Mouse (Mus musculus): ENCODE measurements around the gene Slc38a1.
"Not testable (repeated sequence)": the region's sequence is repeated elsewhere in the genome, so short reads cannot be mapped to it uniquely, and the experiment has no call there.

Slc38a1 gene

DNA sequence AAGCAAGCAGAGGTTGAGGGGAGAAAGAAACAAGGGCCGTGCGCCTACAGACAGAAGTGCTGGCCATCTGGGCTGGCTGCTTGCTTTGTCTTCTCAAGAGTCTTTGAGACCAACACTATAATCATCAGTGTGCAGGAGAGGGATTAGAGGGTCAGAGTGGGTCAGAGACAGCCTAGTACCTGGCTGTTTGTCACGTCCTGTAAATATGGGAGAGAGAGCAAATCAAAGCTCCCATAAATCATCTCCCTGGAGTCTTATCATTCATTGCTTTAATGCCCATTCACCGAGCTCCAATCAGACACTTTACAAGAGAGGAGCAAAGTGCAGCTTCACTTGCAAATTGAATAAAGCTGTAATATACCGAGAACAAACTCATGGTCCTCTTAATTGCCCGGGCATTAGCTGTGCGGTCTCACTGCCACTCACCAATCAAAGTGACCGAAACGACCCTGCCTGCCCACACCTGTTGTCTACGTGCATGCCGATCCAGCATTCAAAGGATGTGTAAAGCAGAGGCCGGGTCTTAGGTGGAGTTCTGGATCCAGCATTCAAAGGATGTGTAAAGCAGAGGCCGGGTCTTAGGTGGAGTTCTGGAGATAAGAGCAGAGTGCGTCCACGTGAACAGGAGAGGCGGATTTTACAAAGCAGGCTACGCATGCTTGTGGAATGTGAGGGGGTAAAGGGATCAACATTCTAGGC is 15.0 kb upstream of the Slc38a1 start:
- no peak for DNase-seq

DNA sequence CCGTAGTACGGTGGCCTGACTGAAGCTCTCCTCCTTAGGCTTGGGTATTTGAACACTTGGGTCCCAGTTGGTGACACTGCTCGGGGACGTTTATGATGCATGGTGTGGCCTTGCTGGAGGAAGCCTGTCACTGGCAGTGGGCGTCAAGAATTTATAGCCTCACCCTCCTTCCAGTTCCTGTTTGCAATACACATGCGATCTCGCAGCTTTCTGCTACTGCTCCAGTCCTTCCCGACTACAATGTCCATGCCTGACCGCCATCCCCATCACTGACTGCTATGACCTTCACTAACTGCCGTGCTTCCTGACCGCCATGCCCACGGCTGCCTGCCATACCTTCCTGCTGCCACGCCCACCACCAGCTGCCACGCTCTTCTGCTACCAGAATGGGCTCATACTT is 12.8 kb upstream of the Slc38a1 start:
- DNase-seq: no peak

DNA sequence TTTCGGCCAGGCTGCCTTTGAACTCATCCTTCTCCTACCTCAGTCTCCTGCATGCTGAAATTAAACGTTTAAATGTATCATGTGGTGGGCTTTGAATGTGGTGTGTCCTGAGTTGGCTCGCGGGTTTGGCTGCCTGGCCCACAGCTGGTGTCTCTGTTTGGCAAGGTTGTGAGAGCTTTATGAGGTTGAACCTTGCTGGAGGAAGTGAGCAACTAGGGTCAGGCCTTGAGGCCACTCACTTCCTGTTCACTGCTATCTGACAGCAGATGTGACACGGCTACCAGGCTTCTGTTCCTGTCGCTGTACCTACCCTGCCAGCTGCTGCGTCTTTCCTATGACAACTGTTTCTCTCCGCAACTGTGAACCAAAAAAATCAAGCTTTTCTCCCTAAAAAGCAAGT is 12.0 kb upstream of the Slc38a1 start:
- no peak for DNase-seq

DNA sequence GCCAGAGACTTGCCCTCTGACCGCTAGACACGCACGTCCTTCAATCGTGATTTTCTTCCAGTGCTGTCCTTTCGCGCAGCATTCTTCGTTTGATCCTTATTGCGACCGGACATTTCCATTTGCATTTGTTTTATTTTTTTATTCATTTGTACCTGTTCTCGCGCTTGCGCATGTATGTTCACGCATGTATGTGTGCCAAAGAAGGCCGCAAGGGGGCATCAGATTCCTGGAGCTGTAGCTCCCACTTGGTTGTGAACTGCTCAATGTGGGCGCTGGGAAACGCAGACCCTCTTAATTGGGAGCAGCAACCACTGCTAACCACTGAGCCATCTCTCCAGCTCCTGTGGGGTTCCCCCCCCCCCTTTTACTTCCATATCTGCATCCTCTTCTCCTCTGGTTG is 10.3 kb upstream of the Slc38a1 start:
- no peak for DNase-seq

DNA sequence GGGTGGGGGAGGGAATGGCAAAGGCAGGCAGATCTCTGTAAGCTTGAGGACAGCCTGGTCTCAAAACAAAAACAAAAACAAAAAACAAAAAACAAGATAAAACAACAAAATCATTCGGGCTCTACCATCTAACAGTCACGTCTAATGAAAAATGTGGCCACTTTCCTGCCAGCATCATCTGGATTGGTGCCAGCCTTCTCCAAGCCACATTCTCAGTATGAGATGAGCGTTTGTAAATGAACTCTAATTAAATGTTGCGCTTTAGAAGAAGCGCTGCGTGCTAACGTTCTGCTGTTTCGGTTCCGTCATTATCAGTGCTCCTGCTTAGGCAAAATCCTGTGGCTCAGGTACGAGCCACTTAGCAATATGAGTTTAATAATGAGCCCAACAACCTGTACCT is 9.8 kb upstream of the Slc38a1 start:
- DNase-seq: no peak

DNA sequence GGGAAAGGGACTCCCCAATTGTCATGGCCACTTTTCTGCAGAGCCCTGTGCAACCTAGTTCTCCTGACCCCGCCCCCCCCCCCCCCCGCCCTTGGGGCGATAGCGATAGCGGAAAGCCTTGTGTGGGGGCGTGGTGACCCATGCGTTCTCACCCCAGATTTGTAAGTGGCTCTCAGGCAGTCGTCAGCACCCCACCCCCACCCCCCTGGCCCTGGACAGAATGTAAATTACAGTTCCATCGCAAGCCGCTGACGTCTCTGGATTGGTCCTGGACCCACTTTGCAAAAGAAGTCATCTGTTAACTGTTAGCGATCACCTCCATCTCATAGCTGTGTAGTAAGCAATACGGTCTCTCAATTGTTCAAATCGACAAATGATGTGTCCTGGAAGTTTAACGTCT is 4.7 kb upstream of the Slc38a1 start:
- DNase-seq: no peak

GRCm38 (mm10) chr15:96641821-96642435 is 785 bp downstream of the Slc38a1 start:
- DNase-seq: peak; percentile 36

DNA sequence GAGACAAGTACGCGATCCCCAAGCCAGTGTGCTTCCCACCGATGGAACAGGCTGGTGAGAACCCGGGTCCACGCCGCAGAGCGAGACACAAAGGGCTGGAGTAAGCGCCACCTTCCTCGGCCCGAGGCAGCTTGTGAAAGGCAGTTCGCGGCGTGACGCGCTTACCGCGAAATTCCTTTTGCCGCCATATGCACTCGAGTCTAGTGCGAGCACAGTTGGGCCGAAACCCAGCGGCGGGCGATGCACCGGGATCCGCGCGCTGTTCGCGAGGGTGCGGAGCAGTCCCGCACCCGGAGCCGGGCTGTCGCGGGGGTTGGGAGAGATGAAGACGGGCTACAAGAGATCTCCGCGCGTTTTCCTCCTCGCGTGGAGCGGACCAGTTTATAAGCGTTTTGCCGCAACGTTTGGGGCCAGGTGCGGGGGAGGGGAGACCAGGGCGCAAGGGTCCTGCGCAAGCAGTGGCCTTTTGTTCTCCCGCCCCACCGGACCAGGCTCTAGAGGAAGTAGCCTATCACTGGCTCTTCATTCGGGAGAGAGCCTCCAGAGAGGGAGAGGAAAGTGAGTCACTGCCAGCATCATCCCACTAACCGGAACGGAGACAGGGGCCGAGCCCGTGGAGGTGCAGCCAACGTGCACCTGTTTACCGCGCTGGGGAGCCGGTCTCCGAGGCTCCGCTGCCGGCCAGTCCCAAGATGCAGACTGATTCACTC is 1.4 kb downstream of the Slc38a1 start:
- peak; percentile 73 for DNase-seq

DNA sequence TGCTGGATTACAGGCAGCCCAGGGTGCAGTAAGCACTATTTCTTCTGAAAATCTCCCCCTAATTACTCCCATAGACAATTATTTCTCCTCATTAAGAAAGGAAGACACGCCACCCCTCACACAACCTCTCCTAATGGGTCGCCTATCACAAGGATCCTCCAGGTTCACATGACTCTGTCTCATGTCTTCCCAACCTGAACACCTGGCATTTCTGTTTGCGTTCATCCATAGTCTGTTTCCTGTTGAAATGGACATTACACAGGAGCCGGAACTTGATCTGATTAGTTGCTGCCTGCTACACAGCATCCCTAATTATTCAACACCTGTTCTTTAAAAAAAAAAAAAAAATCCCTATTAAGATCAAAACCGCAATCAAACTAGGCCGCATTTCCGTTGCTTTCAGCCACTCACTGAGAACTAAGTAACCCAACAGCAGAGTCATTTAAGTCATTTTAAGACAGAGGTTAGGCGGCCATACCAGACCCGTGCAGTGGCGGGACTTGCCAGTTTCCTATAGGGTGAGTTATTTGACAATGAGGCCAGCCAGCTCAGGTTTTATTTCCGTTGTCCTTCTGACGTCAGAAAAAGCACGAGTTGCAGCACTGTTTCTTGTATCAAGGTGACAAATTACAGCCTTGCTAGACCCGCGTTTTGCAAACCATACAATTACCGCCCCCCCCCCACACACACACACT is 2.3 kb downstream of the Slc38a1 start:
- DNase-seq: no peak

- no peak for DNase-seq
Observed at GRCm38 (mm10) chr15:96639630-96640029, 3.1 kb downstream of the Slc38a1 start.

- no peak for DNase-seq
Observed at GRCm38 (mm10) chr15:96638656-96639055, 4.1 kb downstream of the Slc38a1 start.

DNA sequence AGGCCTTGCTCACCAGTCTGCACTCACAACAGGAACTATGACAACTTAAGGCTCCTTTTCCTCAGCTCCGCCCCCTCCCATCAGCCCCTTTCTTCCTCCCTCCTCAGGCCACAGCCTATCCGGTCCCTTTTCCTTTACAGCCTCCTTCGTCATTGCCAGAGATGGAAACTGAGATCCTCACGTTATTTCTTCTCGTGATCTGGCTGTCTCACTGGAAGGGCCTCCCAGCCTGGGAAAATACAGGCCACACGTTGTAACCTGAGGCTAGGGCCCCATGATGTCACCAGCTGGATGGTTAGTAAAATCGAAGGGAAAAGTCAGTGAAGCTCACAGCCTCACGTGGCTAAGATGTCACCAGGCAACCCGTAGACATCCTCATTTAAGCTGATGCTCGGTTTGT is 4.5 kb downstream of the Slc38a1 start:
- DNase-seq: no peak

GRCm38 (mm10) chr15:96634670-96635405 is 7.9 kb downstream of the Slc38a1 start:
- DNase-seq: no peak

GRCm38 (mm10) chr15:96632201-96632600 is 10.5 kb downstream of the Slc38a1 start:
- no peak for DNase-seq

DNA sequence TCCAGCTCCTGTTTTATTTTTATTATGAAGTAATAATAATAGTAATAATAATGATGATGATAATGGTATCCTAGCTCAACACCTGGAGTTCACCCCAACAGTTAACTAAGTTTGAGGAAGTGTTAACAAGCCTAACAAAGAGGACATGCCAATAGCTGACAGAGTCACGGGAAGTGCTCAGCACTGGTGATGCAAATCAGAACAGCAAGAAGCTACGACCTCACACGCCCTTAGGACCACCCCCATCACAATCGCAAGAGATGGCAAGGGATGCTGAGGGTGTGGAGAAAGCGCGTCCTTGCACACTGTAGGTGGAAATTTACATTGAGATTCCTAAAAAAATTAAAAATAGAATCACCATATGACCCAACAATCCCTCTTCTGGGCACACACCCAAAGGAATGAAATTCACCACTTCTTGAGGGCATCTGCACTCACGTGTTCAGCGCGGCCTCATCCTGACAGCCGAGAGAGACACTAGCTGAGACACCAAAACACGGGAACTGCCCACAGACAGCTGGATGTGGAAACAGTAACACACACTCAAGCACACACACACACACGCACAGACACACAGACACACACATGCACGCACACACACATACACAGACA is 11.5 kb downstream of the Slc38a1 start:
- no peak for DNase-seq

- DNase-seq: no peak
Observed at GRCm38 (mm10) chr15:96628256-96628655, 14.5 kb downstream of the Slc38a1 start.

GRCm38 (mm10) chr15:96626871-96627270 is 15.8 kb downstream of the Slc38a1 start:
- DNase-seq: no peak

DNA sequence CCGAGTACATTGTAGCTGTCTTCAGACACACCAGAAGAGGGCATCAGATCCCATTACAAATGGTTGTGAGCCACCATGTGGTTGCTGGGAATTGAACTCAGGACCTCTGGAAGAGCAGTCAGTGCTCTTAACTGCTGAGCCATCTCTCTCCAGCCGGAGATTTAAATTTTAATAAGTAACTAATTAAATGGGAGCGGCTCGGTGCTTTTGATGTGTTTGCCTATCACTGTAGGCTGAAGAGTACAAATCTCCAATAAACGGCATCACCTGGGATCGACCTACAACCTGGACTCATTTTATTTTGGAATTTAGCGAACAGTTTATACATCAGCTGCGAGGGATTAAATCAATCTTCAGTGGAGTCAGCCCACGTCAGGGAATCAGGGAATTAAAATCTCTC is 17.7 kb downstream of the Slc38a1 start:
- DNase-seq: not testable (repeated sequence)

GRCm38 (mm10) chr15:96622376-96622775 is 20.3 kb downstream of the Slc38a1 start:
- DNase-seq: no peak

DNA sequence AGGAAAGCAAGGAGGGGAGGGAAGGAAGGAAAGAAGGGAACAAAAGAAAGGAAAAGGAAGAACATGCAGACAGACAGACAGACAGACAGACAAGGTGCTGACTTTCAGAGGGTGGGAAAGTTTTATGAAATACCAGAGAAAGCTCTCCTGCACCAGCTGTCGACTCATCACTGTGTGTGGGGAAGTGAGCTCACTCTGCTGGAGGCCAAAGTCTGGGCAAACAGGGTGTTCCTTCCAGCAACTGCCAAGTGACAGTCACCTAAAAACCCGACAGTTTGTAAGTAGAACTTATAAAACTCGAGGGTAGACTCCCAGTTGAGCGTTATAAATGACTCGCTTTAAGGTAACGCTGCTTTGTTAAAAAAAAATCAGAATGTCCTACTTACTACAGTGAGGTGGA is 21.0 kb downstream of the Slc38a1 start:
- no peak for DNase-seq

DNA sequence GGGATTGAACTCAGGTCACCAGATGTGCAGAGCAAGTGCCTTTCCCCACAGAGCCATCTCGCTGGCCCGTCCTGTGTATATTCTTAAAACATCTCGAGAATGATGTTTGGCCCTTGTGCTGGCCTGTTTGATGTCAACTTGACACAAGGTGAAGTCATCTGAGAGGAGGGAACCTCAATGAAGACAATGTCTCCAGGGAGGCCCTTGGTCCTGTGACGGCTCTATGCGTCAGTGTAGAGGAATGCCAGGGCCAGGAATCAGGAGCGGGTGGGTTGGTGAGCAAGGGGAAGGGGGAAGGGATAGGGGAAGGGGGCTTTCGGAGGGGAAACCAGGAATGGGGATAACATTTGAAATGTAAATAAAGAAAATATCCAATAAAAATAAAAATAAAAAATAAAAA is 25.2 kb downstream of the Slc38a1 start:
- DNase-seq: no peak

DNA sequence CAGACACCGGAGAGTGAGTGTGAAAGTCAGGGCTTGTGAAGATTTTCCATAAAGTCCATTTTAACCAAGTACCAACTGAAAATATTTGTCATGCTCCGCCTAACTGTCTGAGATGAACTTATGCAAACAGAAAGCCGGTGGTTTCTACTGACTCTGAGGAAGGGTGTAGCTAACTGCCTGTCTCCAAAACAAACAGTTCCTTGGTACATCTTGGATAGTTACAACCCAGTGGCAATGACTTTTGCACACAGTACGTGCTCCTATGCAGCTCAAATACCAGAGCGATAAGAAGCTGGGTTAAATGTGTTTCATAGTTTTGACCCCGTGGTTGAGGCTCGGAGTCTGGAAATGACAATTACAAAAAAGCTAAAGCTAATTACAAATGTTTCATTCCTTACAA is 34.0 kb downstream of the Slc38a1 start:
- no peak for DNase-seq

GRCm38 (mm10) chr15:96607422-96607821 is 35.3 kb downstream of the Slc38a1 start:
- no peak for DNase-seq

Data from cerebellum, adult 8-10 months (tissue).